Mouse (Mus musculus): ENCODE data around the gene Kcnj6.

GRCm38 (mm10) chr16:94785873-94786272 lies 211.6 kb downstream of the Kcnj6 start:
- TF ChIP-seq CHD2 (IDR thresholded peaks at IDR 0.05; ENCODE audit: low read depth, low read length) (no peak), ZC3H11A (IDR thresholded peaks at IDR 0.05; ENCODE audit: borderline replicate concordance, low read depth, low read length) (no peak), ZNF384 (IDR thresholded peaks at IDR 0.05; ENCODE audit: low read depth, low read length) (no peak), HCFC1 (IDR thresholded peaks at IDR 0.05; ENCODE audit: borderline replicate concordance, insufficient read depth, low read length) (no peak)

Data from ES-E14 (cell line).